Mouse (Mus musculus) CD8-positive naive resting alpha-beta T cell, adult 2 months (primary cell): ENCODE measurements around the gene Grik4.

ENCODE experiments used
- DNase-seq, 2 experiments: peaks; one replicate each; pipeline ENCODE4 v3.0.0; 2022; ENCODE audit warnings: low read depth in 2 of 2, low spot score in 2 of 2

Gene Grik4

DNA sequence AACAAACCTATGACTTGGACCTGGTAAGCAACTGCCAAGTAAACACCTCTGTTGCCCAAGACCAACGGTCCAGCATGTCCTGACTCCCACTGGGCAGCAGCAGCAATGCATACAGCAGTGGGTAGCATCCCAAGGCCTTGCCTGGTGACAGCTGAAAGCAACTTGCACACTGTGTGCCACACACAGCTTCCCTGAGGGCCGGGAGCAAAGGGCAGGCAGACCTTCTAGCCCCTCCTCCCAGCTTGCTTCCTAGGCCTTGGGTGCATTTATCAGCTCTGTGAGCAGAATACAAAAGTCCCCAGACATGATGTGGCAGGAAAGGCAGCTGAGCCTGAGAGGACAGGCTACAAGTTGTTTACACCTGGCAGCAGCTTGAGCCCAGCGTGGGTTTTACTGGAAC, 37.3 kb downstream of the Grik4 start:
- DNase-seq: no peak

DNA sequence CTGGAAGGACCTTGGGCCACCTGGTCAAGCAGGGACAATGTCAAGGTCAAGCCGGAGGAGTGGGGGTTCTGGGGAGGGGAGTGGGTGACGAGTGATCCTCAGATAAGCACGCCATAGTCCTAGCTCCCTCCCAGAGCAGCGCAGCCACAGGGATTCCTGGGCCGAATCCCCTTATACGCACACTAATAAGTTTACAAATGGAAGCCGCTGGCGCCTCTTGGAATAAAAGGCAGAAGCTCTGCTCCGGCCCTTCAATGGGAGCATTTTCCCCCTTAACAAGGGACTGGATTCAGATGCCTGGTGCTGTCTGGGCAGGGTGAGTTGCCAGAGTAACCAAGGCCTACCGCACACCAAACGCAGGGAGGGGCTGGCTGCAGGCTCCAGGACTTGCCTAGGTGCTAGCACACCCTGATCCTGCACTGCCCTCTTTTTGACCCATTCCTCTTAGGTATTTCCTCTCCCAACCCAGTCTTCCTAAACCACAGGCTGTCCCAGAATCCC, 46.2 kb downstream of the Grik4 start:
- DNase-seq: no peak

DNA sequence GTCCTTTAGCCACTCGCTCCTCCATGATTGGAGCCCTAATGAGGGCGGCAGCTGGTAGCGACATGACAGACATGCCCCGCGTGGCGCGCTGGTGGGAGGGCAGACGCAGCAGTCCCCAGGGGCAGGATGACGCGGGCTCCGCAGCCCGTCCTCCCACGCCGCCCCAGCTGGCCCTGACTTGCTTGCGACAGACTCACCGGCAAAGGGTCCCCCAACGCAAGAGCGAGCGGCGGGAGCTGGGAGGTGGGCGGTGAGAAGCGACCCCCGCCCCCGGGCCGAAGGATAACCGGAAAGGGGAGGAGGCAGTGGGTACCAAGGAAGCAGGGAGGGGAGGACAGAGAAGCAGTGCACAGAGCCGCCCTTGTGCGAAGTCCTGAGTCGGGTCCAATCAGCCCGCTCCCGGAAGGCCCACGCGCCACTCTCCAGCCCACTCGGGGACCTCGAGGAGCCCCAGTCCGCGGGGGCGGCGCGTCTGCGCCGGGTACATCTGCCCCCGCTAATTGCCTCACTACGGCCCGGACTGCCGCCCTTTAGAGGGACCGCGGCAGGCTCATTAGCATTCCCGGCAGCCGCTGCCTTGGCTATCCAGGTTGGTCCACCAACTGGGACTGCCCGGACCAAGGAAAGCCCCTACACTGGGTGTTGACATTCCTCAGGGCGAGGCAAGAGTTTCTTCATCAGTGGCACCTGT, 46.8 kb downstream of the Grik4 start:
- DNase-seq: peak in 1 of 2 experiments; percentile 11

DNA sequence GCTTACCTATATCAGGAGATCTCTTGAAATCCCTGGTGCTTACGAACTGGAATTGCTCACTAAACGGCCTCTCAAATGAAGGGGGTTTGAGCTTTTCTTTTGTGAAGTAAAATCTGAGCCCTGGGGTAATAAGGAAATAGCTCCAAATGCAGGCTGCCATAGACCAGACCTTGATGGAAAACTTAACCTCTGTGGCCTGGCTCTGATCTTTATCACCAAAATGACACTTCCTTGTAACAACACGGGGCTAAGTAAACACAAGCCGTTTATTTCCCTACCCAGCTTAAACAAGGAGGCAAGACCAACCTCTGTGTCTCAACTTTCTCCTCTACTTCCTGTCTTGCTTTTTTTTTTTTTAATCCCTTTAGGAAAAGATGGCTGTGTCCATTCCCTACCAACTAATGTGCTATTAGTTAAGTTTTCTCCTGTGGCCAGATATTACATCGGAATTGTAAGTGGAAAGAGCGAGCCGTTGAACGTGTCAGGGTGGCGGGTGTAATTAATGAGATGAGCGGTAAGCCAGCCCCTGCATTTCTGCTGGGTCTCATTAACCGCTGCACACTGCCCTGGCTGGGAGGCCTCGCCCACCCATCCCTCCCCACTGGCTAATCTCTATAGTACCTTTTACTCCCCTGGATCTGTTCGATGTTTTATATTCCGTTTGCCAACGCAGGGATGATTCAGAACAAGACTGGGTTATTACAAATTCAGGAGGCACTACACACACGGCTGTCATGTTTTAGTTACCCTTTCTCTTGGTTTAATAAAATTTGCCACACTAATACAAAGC, 47.7 kb downstream of the Grik4 start:
- DNase-seq: no peak

DNA sequence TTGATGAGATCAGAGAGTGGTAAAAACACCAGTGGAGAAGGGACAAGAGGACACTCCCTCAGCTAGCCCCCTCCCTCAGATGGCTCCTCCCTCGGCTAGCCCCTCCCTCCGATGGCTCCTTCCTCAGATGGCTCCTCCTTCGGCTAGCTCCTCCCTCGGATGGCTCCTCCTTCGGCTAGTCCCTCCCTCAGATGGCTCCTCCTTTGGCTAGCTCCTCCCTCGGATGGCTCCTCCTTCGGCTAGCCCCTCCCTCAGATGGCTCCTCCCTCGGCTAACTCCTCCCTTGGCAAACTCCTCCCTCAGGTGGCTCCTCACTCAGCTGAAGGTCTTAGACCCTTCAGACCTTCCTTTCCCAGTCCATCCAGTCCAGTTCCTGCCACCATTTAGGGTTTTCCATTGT, 51.5 kb downstream of the Grik4 start:
- no peak for DNase-seq

DNA sequence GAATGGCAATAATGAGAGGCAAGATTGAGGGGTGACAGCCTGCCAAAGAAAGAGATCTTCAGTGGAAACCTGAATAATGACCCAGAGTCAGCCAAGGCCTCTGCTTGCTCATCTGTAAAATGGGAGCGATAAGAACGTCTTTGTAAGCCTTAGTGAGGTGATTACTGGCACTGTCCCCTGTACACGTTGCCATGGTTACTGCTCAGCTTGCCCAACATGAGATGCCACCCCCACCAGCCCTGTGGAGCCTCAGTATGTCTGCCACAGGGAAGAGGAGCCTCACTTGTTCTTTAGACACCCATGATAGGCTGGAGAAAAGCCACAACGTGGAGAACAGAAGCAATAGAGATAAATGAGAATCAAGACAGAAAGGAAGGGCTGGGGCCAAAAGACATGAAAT, 56.4 kb downstream of the Grik4 start:
- DNase-seq: no peak

DNA sequence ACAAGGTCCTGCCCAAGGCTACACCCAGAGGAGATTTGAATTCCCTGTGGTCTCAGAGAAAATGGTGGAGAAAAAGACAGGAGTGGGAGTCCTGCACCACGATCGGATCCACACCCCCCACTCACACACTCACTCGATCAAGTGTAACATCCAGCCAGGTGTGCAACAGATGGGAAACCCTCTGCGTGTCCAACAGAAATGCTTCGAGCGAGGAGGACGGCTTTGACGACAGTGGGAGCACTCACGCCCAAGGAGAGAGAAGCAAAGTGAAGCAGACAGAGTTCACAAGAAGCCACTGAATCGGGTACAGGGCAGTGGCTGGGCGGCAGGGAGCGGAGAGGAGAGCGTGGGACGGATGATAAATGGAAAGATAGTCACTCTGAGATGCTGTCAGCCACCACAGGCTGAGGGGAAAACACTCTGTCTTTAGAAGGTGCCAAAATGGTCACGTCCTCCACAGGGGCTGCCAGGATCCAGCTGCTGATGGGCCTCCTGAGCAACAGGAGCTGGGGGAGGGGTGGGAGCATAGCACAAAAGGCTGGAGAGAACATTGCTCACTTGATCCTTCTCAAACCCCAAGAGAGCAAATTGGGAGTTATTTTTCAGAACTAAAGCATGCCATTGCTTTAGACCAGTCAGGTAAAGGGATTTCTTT, 58.1 kb downstream of the Grik4 start:
- no peak for DNase-seq

DNA sequence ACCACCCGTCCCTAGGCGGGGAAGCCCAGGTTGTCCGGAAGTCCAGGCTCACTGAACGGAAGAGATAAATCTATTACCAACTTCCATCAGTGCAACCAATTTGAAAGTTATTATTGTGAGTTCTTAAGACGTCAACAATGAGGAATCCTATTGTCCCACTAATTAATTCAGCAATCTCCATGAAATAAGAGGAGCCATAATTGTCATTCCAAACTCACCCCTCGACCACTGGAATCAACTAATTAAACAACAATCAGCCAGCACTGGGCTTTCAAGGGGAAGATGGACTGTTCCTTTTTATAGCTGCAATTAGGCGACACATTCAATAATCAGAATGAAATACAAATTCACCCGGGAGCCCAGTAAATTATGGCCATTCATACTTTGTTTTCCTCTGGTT, 58.7 kb downstream of the Grik4 start:
- DNase-seq: no peak

DNA sequence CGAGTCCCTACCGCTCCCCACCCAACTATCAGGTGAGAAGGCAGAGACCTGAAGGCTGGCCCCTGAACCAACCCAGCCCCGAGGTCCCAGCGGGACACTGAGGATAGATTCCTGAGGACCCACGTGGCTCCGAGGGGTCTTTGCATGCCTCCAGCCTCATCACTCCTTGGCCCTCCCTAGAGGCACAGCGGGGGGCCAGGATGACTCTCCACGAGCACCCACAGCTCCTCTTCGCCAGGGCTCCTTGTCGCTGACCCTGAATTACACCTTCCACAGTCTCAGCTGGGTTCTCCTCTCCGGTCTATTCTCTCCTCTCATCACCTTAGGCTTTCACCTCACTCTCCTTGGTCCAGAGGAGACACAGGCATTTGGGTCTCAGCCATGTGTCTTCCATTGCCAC, 59.2 kb downstream of the Grik4 start:
- DNase-seq: no peak

DNA sequence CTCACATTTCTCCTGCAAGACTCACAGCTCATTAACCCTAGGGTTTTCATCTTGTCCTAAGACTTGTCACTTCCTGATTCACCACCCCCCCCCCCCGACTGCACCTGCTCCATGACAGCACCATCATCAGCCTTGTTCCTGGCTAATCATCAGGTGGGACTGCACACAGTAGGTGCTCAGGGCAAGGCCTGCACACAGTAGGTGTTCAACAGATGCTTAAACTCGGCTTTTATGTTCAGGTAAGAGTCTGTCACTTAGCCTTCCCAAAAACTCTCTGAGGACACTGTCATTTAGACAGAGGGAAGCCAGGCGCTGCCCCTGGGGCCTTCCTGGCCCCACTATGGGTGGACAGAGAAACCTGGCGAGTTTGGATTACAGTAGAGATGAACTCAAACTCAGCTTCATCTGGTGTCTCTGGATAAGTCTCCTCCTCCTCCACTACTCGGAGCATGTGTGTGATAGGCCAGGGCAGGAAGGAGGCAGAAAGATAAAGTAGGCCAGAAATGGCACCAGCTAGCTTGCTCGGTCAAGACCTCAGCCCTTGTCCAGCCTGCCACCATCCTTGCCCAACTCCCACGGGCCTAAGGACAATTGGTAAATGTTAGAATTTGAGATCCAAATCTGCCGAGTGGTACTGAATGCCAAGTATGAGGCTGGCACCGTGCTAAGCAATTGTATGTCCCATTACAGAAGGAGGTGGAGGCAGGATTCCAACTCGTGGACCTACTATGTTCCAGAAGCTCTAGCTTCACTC, 61.1 kb downstream of the Grik4 start:
- DNase-seq: no peak

DNA sequence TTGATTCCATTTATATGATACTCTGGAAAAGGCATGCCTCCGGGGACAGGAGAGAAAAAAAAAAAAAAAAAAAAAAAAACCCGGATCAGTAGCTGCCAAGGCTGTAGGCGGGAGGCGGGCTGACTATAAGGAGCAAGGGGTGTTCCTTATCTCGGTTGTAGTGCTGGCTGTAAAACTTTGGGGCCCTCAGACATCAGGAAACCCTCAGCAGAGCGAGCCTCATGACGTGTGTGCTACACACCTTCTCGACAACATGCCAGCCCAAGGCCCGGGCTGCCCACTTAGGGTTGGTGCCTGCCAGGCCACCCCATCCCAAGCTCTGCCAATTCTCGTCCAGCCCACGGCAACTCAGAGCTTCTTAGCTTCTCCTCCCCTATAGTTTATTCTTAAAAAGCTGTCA, 62.0 kb downstream of the Grik4 start:
- no peak for DNase-seq

DNA sequence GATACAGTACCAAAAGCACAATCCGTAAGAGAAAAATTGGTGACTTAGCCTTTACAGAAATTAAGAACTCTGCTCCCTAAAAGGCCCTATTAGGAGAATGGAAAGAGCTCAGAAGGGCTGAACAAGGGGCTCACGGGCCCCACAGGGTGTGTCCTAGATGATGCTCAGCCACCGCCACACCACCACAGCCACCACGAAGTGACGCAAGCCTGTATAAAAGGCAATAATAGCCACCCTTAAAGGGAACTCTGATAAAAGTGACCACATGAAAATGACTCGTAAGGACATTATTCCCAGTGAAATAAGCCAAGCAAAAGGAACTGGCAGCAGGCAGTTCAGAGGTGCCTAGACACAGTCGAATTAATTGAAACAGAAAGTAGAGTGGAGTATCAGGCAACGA, 63.3 kb downstream of the Grik4 start:
- no peak for DNase-seq

DNA sequence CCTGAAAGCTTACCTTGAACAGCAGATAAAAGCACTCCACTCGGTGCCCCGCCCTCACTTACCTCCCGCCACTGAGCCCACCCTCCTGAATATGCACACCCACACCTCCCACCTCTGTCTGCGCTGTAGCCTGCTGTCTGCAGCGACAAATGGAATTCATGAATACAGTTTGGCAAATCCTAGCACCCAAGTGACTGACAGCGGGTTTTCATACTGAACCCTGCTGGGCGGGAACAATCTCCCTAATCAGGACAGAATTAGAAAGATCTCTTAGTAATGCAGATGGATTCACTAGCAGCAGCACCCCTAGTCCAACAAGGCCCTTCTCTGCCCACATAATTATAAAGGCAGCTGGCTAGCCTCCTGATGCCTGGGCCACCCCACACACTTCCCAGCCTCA, 65.9 kb downstream of the Grik4 start:
- DNase-seq: no peak

DNA sequence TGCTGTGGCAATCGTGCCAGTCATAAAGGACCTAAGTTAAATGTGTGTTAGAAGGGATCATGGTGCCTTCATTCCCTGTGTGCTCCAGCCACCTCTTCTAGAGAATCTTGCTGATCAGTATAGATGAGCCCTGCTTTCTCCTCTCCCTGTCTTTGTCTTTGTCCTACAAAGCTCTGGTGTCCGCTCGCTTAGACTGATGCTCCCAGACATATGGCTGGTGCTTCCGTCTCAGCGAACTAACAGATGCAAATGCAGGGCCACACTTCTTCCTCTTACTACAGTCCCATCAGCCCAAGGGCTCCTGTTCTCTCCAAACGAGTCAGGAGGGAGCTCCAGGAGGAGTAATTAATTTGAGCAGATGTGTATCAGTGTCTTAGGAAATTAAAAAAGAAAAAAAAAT, 71.4 kb downstream of the Grik4 start:
- DNase-seq: no peak

DNA sequence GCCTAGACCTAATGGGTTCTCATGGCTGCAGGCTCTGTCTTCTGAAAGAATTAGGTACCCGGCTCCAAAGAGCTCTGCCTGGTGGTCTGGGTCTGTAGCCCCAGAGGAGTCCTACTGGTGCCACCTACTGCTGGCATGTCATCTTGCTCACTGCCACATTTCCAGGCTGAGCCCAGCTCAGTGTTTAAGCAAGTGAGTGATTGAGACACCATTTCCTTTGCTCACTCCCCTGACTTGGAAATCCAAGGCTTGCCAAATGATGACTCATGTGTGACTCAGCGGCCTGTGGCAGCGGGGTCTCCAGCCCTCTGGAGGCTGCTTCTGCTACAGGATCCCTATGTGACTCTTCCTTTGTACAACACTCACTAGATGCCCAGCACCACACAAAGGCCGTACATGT, 72.6 kb downstream of the Grik4 start:
- DNase-seq: no peak

DNA sequence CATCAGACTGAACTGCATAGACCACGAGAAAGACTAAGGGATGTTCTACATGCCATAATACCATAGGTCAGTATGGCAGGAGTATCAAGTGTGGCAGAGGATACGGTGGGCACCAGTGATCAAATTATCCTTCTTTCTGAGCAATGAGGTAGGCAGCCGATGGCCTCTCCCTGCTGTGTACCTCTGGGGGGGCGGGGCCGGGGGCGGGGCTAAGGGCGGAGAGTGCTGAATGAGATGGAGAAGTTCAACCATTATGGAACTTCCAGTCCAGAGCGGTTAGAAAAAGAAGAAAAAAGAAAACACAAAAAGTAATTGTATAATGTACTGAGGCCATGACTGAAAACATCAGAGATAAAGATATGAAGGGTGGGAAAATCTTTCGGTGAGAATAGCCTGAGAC, 74.0 kb downstream of the Grik4 start:
- no peak for DNase-seq

DNA sequence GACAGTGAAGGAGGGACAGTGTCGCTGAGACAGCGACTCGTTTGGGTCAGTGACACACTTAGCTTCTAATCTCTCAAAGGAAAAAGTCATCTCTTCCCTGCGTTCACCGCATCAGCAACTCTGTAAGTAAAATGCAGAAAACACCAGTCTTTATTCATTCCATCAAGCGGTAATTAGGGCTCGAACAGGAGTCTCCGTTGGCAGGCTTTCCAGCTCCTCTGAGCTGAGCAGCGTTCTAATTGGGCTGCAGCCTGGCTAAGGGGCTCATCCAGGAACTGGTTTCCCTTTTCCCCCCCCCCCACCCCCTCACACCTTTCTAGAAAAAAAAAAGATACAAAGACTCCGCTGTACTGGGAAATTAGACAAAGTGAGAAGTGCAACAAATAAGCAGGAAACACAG, 75.8 kb downstream of the Grik4 start:
- no peak for DNase-seq

DNA sequence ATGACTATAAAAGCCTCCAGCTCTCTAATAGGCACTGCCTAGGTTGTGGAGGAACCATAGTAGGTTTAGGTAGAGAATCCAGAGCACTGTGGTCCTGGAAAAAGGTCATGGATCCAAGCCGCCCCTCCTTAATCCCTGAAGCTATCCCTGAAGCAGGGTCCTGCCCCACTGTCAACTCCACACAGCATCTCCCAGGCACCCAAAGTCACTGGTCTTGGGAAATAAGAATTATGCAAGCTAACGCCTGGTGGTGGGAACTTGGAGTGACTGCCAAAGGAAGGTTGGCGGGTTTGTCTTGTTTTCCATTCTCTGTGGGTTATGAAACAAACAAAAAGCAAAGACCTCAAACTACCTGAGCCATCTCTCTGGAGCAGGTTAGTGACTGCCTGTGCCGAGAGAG, 77.6 kb downstream of the Grik4 start:
- DNase-seq: no peak

DNA sequence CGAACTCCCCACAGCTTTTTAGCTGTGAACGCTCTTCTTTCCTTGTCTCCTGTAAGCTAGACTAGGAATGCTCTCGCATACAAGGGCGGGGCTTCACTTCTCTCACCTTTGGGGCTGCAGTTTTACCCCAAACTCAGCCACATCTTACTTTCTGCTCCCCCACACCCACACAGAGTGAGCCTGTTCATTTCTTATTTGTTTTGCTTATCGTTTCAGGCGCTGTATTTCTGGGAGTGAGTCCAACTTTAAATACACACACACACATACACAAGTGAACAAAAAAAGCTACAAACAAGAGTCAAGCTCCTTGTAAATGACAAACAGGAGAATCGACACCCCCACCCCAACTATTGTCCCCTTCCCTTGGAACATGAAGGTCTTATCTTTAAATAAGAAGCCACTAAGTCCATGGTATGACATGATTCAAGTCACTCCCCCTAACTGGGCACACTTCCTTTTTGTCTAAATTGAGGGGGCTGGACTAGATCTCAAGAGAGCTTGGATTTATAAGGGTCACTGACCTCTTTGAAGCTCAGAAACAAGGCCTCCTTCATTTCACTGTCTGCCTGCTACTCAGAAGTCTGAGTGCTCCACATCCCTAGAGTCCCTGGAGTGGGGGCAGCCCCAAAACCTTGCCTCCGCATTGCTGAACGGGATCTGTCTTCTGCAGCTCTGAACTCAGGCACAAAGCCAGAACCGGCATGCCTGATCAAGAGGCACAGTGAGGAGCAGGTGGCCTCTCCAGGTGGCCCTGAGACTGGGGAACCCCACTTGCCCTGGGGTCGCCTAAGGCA, 79.1 kb downstream of the Grik4 start:
- no peak for DNase-seq

DNA sequence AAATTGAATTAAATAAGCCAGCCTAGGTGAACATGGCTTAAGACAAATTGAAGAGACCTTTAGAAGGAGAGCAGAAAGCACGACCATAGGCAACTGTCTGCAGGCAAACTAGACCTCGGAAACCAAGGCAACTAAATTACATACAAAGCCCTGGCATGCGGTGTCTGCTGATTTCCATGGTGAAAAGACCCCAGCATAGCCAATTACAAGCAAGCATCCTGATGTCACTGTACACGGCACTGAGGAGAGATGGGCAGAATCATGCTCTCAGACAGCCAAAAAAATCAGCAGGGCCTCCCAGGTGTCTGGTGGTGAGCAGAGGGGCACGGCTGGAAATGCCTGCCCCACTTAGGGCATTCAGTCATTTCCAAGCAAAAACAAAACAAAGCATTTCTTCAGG, 80.9 kb downstream of the Grik4 start:
- DNase-seq: no peak

DNA sequence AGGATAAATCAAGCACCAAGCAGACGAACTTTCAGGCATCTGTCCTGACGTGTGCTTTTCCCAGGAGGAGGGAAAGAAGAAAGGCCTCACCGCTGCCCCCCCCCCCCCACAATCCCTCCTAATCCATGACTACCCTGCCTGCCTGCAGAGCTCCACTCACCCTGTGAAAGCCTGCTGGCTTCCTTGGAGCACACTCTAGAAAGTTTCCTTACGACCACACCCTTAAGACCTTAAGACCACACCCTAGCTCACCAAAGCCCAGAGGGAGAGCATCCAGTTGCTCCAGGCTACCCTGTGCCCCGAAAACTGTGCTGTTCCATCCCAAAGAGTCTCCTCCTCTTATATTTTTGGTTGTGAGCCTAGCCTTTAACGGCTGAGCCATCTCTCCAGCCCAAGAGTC, 82.6 kb downstream of the Grik4 start:
- no peak for DNase-seq
